Comparison of ENCODE assay signal across 17 mouse cellular contexts in genomic region chr7:67012011-67012751, GRCm38 (mm10).
DNase-seq lines count a peak whose midpoint lies in the region; ATAC-seq and TF ChIP-seq lines count a peak whose summit lies in the region.
"Had no signal": no experiment of that assay in that cellular context is flagged by ENCODE, and none has a peak within 500 bp of the region (broad histone marks: within the 10 kb centered on the region; RNA-seq: fewer than 3 reads in every experiment).

No protein-coding gene starts in this region.

- H3K27ac ChIP-seq in heart, embryonic 13.5 days (replicated peaks): peak overlapping the region; percentile 70
- peak overlapping the region; percentile 71 for H3K27ac ChIP-seq in MEL (ENCODE audit: control insufficient read depth, low read depth, low read length)
- H3K27ac ChIP-seq: embryonic facial prominence, embryonic 12.5 days; forebrain, embryonic 15.5 days; hindbrain, embryonic 15.5 days; liver, embryonic 13.5 days; midbrain, embryonic 10.5 days had no signal

- H3K9me3 ChIP-seq in heart, embryonic 13.5 days: peaks cover 13% of the 10 kb centered on the region
- no peaks in the 10 kb centered on the region for H3K9me3 ChIP-seq in MEL (replicated peaks; ENCODE audit: insufficient read depth, low read length)
- H3K9me3 ChIP-seq: embryonic facial prominence, embryonic 12.5 days; forebrain, embryonic 15.5 days; hindbrain, embryonic 15.5 days had no signal

- peak; percentile 64 to 79 for TF ChIP-seq EP300 in MEL (IDR thresholded peaks at IDR 0.05; ENCODE audit: low read depth in 1 of 2, low read length in 2 of 2)

- H3K4me2 ChIP-seq in heart, embryonic 13.5 days: no peak overlapping the region
- H3K4me2 ChIP-seq: embryonic facial prominence, embryonic 12.5 days; forebrain, embryonic 15.5 days; hindbrain, embryonic 15.5 days; liver, embryonic 13.5 days had no signal

- ATAC-seq in heart, embryonic 13.5 days (ENCODE audit: extremely low read depth, insufficient number of reproducible peaks, low FRiP score, low TSS enrichment): no peak
- ATAC-seq: forebrain, embryonic 15.5 days; intestine, embryonic 16.5 days had no signal

- no peak for DNase-seq in heart, postnatal 36 days
- peak; percentile 13 for DNase-seq in kidney, postnatal 14 days
- DNase-seq in kidney, adult 9 months: no peak
- peak; percentile 37 for DNase-seq in MEL (ENCODE audit: low read depth, low spot score)
- peak; percentile 11 for DNase-seq in lung, postnatal 36 days
- DNase-seq in cerebellum, adult 11-12 months: no peak
- DNase-seq: B cell, adult 2 months; cerebellum, adult 8-10 months; liver, embryonic 13.5 days; right cerebral cortex, adult 18-20 months; thymus, adult 18-20 months had no signal

- no peak for TF ChIP-seq CTCF in MEL (IDR thresholded peaks at IDR 0.05 in 2 of 3, conservative IDR thresholded peaks at IDR 0.05 in 1 of 3; ENCODE audit: control insufficient read depth in 1 of 3, insufficient read depth in 1 of 3, low read depth in 2 of 3, low read length in 3 of 3, poor library complexity in 1 of 3, severe bottlenecking in 1 of 3)

- H3K4me1 ChIP-seq in heart, embryonic 13.5 days: peaks cover 31% of the 10 kb centered on the region
- H3K4me1 ChIP-seq in MEL (ENCODE audit: control insufficient read depth in 1 of 2, insufficient read depth in 2 of 2, low read length in 2 of 2): peaks cover 4 to 29% of the 10 kb centered on the region in 2 experiments; a peak in 3 of 4 replicates
- H3K4me1 ChIP-seq: embryonic facial prominence, embryonic 12.5 days; forebrain, embryonic 15.5 days; hindbrain, embryonic 15.5 days; midbrain, embryonic 10.5 days had no signal

- intact Hi-C loops in heart, postnatal 36 days (cut with DNase I): no loop called here

- WGBS in heart, embryonic 13.5 days: 23% methylated on average over 12 of the region's 12 CpGs

- no peaks in the 10 kb centered on the region for H3K27me3 ChIP-seq in heart, embryonic 13.5 days (replicated peaks)
- H3K27me3 ChIP-seq in MEL (ENCODE audit: control insufficient read depth in 1 of 2, insufficient read depth in 2 of 2, low read length in 2 of 2): no peaks in the 10 kb centered on the region
- H3K27me3 ChIP-seq: embryonic facial prominence, embryonic 12.5 days; forebrain, embryonic 15.5 days; hindbrain, embryonic 15.5 days; liver, embryonic 13.5 days had no signal

- no peak for TF ChIP-seq POLR2A in MEL (IDR thresholded peaks at IDR 0.05; ENCODE audit: control insufficient read depth in 1 of 2, insufficient read depth in 1 of 2, low read depth in 1 of 2, low read length in 2 of 2, poor library complexity in 1 of 2)

- H3K4me3 ChIP-seq in heart, embryonic 13.5 days: no peak overlapping the region
- no peak overlapping the region for H3K4me3 ChIP-seq in MEL (ENCODE audit: control insufficient read depth in 1 of 2, insufficient read depth in 1 of 2, low read depth in 2 of 2, low read length in 2 of 2)
- H3K4me3 ChIP-seq: embryonic facial prominence, embryonic 12.5 days; forebrain, embryonic 15.5 days; hindbrain, embryonic 15.5 days; liver, embryonic 13.5 days; midbrain, embryonic 10.5 days had no signal

- H3K9ac ChIP-seq in heart, embryonic 13.5 days: no peak overlapping the region
- no peak overlapping the region; the same call in 1 of the 2 replicates for H3K9ac ChIP-seq in MEL (ENCODE audit: control insufficient read depth, low read depth, low read length, poor library complexity, severe bottlenecking)
- H3K9ac ChIP-seq: embryonic facial prominence, embryonic 12.5 days; forebrain, embryonic 15.5 days; hindbrain, embryonic 15.5 days; liver, embryonic 13.5 days had no signal

- no peaks in the 10 kb centered on the region; the same call in 1 of the 2 replicates for H3K79me2 ChIP-seq in MEL (ENCODE audit: control insufficient read depth, insufficient read depth, low read length, poor library complexity)

- peaks cover 11% of the 10 kb centered on the region for H3K36me3 ChIP-seq in heart, embryonic 13.5 days
- peaks cover 0 to 11% of the 10 kb centered on the region in 2 experiments; a peak in 2 of 4 replicates for H3K36me3 ChIP-seq in MEL (ENCODE audit: control insufficient read depth in 1 of 2, insufficient read depth in 2 of 2, low read length in 2 of 2)
- H3K36me3 ChIP-seq: forebrain, embryonic 15.5 days; hindbrain, embryonic 15.5 days; liver, embryonic 13.5 days; midbrain, embryonic 10.5 days had no signal

- no peak for TF ChIP-seq RAD21 in MEL (IDR thresholded peaks at IDR 0.05; ENCODE audit: low read depth, low read length)

TF ChIP-seq in MEL, 35 proteins besides CTCF, POLR2A, EP300 and RAD21:
- TF ChIP-seq NRF1 (IDR thresholded peaks at IDR 0.05; ENCODE audit: insufficient read depth, low read depth, low read length, poor library complexity, severe bottlenecking) (no peak), ELF1 (IDR thresholded peaks at IDR 0.05; ENCODE audit: low read depth, low read length) (no peak), NELFE (IDR thresholded peaks at IDR 0.05; ENCODE audit: low read depth, low read length) (no peak), TCF12 (IDR thresholded peaks at IDR 0.05; ENCODE audit: low read depth, low read length) (0 out of 2 replicates have a peak, but pooled peaks have one; percentile 34), GATA1 (IDR thresholded peaks at IDR 0.05; ENCODE audit: low read depth, low read length) (peak; percentile 59), MYB (IDR thresholded peaks at IDR 0.05; ENCODE audit: low read depth, low read length) (peak; percentile 62; the same call in 1 of the 2 replicates), E2F4 (IDR thresholded peaks at IDR 0.05; ENCODE audit: borderline replicate concordance, low read depth, low read length) (no peak), ZC3H11A (IDR thresholded peaks at IDR 0.05; ENCODE audit: low read depth, low read length) (no peak), ZMIZ1 (IDR thresholded peaks at IDR 0.05; ENCODE audit: low read depth, low read length) (no peak), CHD2 (IDR thresholded peaks at IDR 0.05; ENCODE audit: low read length) (no peak), KAT2A (conservative IDR thresholded peaks at IDR 0.05; ENCODE audit: low read depth, low read length) (no peak), MXI1 (IDR thresholded peaks at IDR 0.05; ENCODE audit: low read depth, low read length) (0 out of 2 replicates have a peak, but pooled peaks have one; percentile 40), USF2 (IDR thresholded peaks at IDR 0.05; ENCODE audit: borderline replicate concordance in 1 of 2, insufficient read depth in 1 of 2, low read depth in 1 of 2, low read length in 2 of 2) (no peak), ETS1 (IDR thresholded peaks at IDR 0.05; ENCODE audit: low read depth, low read length) (peak; percentile 58), GABPA (IDR thresholded peaks at IDR 0.05; ENCODE audit: low read depth, low read length) (no peak), ZNF384 (IDR thresholded peaks at IDR 0.05; ENCODE audit: low read depth, low read length) (peak; percentile 59), RCOR1 (IDR thresholded peaks at IDR 0.05; ENCODE audit: low read depth, low read length) (peak; percentile 44), MAZ (IDR thresholded peaks at IDR 0.05; ENCODE audit: low read depth, low read length) (0 out of 2 replicates have a peak, but pooled peaks have one; percentile 28), TBP (IDR thresholded peaks at IDR 0.05; ENCODE audit: low read depth, low read length) (no peak), POLR2AphosphoS5 (IDR thresholded peaks at IDR 0.05; ENCODE audit: borderline replicate concordance, low read depth, low read length) (no peak), USF1 (IDR thresholded peaks at IDR 0.05; ENCODE audit: low read depth, low read length) (no peak), BHLHE40 (IDR thresholded peaks at IDR 0.05; ENCODE audit: borderline replicate concordance, low read depth, low read length) (no peak), ZKSCAN1 (IDR thresholded peaks at IDR 0.05; ENCODE audit: low read depth, low read length) (no peak), JUND (IDR thresholded peaks at IDR 0.05; ENCODE audit: low read depth, low read length) (no peak), POLR2AphosphoS2 (IDR thresholded peaks at IDR 0.05; ENCODE audit: low read length) (no peak), MEF2A (IDR thresholded peaks at IDR 0.05; ENCODE audit: extremely low read depth, insufficient replicate concordance, low read depth, low read length, poor library complexity, severe bottlenecking) (no peak), SIN3A (IDR thresholded peaks at IDR 0.05; ENCODE audit: low read length) (0 out of 2 replicates have a peak, but pooled peaks have one; percentile 37), TAL1 (IDR thresholded peaks at IDR 0.05; ENCODE audit: low read length) (no peak), HCFC1 (IDR thresholded peaks at IDR 0.05; ENCODE audit: low read depth, low read length) (0 out of 2 replicates have a peak, but pooled peaks have one; percentile 17)

Comparison
In these comparisons a context has a peak if more than half of its experiments do, and no peak if none do; other contexts are left out.
1. DNase-seq: peak in kidney, postnatal 14 days (single experiment), MEL (single experiment) and lung, postnatal 36 days (single experiment); none in heart, postnatal 36 days (0 of 2), kidney, adult 9 months (single experiment) and cerebellum, adult 11-12 months (single experiment).